Mouse (Mus musculus) heart, embryonic 15.5 days (tissue): ENCODE data around the gene Mup1. TPM values are rescaled to one million over a fixed set of nuclear protein-coding genes. Genes with fewer than 3 reads are reported as not detected.
"Not testable (repeated sequence)": the region's sequence is repeated elsewhere in the genome, so short reads cannot be mapped to it uniquely, and the experiment has no call there.

Experiments
- ATAC-seq: fragments of 200-750 bp; cut with Nextera tagmentation; replicated peaks from 2 replicates; pipeline ENCODE4 v1.8.0; 2017; ENCODE audit warnings: low read depth, moderate TSS enrichment; ENCODE audit not compliant: insufficient number of reproducible peaks, insufficient read depth, low FRiP score
- H3K27ac ChIP-seq: fragments of 300-500 bp; sonication (generic); 2 replicates; pipeline ENCODE4 v1.5.1; 2015; ENCODE audit warnings: mild to moderate bottlenecking, inconsistent platforms
- H3K27me3 ChIP-seq: fragments of 300-500 bp; sonication (generic); 2 replicates; pipeline ENCODE4 v1.6.1; 2015; ENCODE audit warnings: inconsistent platforms
- H3K36me3 ChIP-seq: fragments of 300-500 bp; sonication (generic); 2 replicates; pipeline ENCODE4 v1.6.1; 2015; ENCODE audit warnings: mild to moderate bottlenecking, inconsistent platforms
- H3K4me1 ChIP-seq: fragments of 300-500 bp; sonication (generic); replicated peaks from 2 replicates; pipeline ENCODE4 v1.6.1; 2015; ENCODE audit warnings: inconsistent platforms
- H3K4me2 ChIP-seq: fragments of 300-500 bp; sonication (generic); 2 replicates; pipeline ENCODE4 v1.6.1; 2015; ENCODE audit warnings: inconsistent platforms, mild to moderate bottlenecking, moderate library complexity
- H3K4me3 ChIP-seq: fragments of 300-500 bp; sonication (generic); 2 replicates; pipeline ENCODE4 v1.5.1; 2015; ENCODE audit warnings: mild to moderate bottlenecking, inconsistent platforms
- H3K9ac ChIP-seq: fragments of 300-500 bp; sonication (generic); 2 replicates; pipeline ENCODE4 v1.6.1; 2015; ENCODE audit warnings: mild to moderate bottlenecking, inconsistent platforms
- H3K9me3 ChIP-seq: fragments of 300-500 bp; sonication (generic); replicated peaks from 2 replicates; pipeline ENCODE4 v1.6.1; 2016; ENCODE audit warnings: inconsistent platforms
- WGBS: fragments of 180-500 bp; shearing (Covaris S2); methylation state at CpG from one replicate; pipeline ENCODE4 v1.1.7; 2015; ENCODE audit warnings: mixed read lengths; 5-methylcytosine and 5-hydroxymethylcytosine counted together
- polyA plus RNA-seq: library from polyadenylated mRNA; unstranded; fragments of >200 nt; fragmentation: Nextera tagmentation; extraction: Ambion mirVana; gene quantifications from 2 replicates; pipeline ENCODE4 v1.2.1, GENCODE M21; 2015

Gene Mup1
- not detected in 2 replicates for polyA plus RNA-seq

DNA sequence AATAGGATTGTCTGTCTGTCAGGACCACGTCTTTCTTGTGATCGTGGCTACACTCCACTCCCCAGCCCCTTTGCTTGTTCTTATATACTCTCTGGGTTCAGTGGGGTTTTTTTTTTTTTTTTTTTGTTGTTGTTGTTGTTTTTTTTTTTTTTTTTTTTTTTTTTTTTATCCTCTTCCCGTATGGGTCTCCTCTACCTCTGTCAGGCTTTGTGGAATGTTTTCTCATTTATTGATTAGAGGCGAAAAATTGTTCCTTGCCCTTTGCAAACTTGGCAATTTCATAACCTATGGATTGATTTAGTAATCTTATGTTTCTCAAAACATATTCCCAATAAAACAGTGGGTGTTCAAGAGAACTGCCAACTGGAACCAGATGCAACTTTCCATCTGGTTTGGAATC lies at the start of gene Mup1:
Gene Mup1 (minus strand): TSS at position 101 of the 400 bp plus-strand sequence.
- H3K9ac ChIP-seq, H3K27me3 ChIP-seq, H3K4me2 ChIP-seq, H3K36me3 ChIP-seq, H3K4me3 ChIP-seq, ATAC-seq, H3K4me1 ChIP-seq, H3K9me3 ChIP-seq, H3K27ac ChIP-seq: not testable (repeated sequence)
- WGBS: 72% methylated on average over 2 of the region's 4 CpGs

Other genes starting within 250 kb of the Mup1 start
- not detected in 2 replicates for gene Mup9, start 80.0 kb downstream of the Mup1 start, polyA plus RNA-seq
- not detected in 2 replicates for gene Mup10, start 80.2 kb upstream of the Mup1 start, polyA plus RNA-seq
- not detected in 2 replicates for gene Mup11, start 160.5 kb upstream of the Mup1 start, polyA plus RNA-seq
- not detected in 2 replicates for gene Mup12, start 239.4 kb upstream of the Mup1 start, polyA plus RNA-seq